Mouse (Mus musculus): ENCODE measurements around the gene Hist1h3c.
A peak's percentile ranks its signal among the peaks of the same experiment; 100 is the strongest.
"Not testable (repeated sequence)": the region's sequence is repeated elsewhere in the genome, so short reads cannot be mapped to it uniquely, and the experiment has no call there.

Gene Hist1h3c

DNA sequence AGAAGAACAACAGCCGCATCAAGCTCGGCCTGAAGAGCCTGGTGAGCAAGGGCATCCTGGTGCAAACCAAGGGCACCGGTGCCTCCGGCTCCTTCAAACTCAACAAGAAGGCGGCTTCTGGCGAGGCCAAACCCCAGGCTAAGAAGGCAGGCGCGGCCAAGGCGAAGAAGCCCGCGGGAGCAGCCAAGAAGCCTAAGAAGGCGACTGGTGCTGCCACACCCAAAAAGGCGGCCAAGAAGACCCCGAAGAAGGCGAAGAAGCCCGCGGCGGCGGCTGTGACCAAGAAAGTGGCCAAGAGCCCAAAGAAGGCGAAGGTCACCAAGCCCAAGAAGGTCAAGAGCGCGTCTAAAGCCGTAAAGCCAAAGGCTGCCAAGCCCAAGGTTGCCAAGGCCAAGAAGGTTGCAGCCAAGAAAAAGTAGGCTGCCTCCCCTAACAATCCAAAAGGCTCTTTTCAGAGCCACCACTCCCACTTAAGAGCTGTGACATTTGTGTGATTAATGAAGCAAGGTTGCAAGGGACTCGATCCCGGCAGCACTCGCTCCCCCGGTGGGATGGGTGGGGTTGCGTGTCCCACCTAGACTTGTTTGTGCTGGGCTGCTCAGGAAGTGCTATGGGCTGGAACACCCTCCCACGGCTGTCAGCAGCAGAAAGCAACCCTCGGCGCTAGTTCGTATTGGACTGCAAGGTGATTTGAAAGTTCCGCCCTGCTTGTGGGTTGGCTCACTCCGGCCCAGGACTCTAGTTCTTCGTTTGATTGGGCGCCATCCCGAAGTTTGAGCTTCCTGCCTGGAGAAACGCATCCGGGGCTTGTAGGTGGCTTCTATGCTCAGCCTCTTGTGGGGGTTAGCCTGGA, 6.1 kb downstream of the Hist1h3c start:
- DNase-seq (ENCODE audit: low spot score), result peak; percentile 82

DNA sequence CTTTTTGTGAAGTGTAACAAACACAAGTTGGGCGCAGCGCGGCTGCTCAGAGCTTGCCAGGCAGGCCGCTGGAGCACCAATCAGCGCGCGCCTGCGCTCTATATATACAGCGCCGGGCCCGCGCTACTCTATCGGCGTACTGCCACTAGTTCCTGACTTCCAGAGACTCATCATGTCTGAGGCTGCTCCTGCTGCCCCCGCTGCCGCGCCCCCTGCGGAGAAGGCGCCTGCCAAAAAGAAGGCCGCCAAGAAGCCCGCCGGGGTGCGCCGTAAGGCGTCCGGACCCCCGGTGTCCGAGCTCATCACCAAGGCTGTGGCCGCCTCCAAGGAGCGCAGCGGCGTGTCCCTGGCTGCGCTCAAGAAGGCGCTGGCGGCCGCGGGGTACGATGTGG, 6.7 kb downstream of the Hist1h3c start, which contains the start of gene Hist1h1c:
Gene Hist1h1c (plus strand): TSS at position 132 of the 392 bp plus-strand sequence.
- DNase-seq (ENCODE audit: low spot score), result peak; percentile 94

DNA sequence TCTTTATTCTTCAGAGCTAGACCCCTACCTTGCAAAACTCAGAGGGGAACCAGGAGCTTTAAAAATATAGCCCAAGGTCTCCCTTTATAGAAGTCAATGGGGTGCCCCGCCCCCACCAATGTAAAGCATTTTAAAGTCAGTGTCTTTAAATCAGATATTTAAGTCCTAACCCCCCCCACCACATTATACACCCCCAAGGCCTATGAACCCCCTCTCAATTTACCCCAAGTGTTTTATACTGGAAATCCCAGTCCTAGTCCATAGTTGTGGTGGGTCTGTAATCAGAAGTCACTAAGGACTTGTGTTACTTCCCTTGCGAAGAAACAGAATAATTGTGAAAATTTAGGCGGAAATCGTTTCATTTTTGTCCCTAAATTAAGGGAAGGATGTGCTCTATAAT, 7.4 kb downstream of the Hist1h3c start:
- DNase-seq (ENCODE audit: low spot score), result no peak

DNA sequence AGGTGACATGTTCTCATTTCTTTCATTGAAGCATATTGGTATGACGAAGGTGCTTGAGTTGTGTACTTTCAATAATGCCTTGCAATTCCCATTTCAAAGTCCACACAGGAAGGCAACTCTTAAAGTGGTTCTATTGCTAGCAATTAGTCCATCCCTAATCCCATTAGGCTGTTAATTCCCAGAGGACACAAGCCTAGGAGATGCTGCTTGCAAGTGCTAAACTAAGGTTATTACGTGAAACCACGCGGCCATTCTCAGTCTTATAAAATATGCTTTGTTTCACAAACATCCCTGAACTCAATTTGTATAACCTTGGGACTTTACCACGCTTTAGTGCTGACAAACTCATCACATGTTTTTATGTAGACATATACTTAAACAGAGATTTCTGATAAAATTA, 8.3 kb downstream of the Hist1h3c start:
- no peak for DNase-seq (ENCODE audit: low spot score)

DNA sequence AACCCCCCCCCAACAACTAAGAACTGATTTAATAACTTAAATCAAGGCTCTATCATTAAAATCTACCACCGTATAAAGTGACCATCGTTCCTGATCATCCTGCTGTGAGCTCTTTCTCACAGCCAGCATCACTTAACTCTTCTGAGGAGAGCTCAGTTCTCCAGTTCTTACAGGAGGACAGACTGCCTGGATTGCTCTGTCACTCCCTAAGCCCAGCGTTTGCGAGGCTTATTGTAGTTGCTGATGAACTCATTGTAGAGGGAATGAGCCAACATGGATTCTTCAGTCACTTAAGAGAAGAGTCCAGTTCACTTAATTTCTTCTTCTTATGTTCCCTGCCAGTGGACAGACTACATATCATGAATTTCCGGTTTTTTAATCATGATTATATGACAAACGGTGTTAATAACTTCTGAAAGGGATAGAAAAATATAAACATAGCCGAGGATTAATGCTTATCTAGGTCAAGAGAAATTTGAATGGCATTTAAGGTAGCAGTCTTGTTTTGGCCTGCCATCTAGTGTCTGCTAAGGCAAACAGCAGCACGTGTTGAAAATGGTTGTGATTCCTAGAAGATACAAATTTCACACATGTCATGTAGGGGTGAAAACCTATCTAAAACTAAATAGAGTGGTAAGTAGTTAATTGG, 13.1 kb downstream of the Hist1h3c start:
- no peak for DNase-seq (ENCODE audit: low spot score)

DNA sequence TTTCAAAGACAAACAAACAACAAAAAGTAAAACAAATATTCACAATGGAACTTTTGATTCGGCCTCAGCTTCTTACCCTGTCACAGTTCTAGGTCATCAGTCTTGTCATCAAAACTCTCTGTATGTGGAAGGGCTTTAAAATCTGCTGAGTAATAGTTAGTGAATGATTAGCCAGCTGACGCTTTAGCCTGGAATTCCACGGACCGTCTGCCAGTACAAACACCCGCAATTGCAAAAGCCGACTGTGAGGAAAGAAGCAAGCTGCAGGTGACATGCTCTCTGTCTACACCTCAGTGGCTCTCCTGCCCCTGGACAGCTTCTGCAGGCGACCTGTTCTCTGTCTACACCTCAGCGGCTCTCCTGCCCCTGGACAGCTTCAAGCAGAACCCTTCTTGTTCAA, 14.9 kb downstream of the Hist1h3c start:
- DNase-seq (ENCODE audit: low spot score), result no peak

DNA sequence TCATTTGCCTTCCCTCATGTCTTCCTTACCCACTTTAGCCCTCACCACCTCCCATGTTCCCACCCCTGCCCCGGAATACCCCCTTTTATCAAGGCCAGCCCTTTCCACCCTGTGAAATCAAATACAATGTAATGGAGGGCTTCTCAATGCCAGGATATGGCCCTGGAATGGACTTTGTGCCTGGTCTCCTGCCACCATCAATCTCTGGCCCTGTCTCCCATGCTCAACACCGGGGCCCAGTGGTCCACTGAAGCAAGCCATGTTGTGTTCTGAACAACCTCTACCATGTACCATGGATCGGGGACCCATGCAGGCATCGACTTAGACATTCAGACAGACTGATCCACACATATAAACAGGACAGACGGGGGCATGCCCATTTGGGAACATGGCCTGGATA, 15.7 kb downstream of the Hist1h3c start:
- no peak for DNase-seq (ENCODE audit: low spot score)

DNA sequence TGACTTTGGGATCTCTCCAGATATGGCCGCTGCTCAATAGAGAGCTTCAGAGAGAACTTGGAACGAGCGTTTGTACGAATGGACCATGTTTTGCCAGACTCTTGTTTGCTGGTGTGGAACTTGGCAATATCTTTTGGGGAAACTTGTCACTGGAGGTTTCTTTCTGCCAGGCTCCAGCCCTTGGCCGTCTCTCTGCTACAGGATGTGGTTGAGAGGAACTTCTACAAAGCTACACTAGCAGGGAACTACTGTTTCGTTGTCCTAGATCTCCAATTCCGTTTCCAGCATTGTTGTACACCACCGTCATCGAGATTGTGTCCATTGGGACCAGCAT, 16.2 kb downstream of the Hist1h3c start:
- no peak for DNase-seq (ENCODE audit: low spot score)

DNA sequence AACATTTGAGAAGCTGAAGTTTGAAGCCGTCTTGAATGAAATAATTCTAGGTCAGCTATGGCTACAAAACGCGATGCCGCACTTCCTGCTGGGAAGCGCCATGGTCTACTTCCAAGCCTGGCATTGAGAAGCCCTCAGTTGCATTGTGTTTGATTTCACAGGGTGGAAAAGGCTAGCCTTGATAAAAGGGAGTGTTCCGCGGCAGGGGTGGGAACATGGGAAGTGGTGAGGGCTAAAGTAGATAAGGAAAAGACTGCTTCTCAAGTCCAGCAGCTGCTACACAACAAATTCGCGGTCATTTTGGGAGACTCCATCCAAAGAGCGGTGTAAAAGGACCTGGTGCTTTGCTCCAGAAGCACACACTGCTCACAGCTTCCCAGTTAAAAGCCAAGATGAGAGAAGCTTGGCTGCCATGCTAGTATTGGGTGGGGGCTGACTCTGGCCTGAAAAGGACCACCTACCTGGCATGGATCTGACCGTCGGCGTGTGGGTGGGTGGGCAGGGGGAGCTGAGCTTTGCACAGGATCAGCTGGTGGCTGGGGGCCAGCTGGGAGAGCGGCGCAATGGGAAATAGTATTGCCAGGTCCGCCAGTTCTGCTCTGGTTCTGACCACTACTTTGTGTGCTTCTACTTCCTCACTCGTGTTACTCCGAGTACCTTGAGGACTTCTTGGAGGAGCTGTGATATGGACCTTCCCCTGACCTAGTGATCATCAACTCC, 16.8 kb downstream of the Hist1h3c start:
- DNase-seq (ENCODE audit: low spot score), result no peak

DNA sequence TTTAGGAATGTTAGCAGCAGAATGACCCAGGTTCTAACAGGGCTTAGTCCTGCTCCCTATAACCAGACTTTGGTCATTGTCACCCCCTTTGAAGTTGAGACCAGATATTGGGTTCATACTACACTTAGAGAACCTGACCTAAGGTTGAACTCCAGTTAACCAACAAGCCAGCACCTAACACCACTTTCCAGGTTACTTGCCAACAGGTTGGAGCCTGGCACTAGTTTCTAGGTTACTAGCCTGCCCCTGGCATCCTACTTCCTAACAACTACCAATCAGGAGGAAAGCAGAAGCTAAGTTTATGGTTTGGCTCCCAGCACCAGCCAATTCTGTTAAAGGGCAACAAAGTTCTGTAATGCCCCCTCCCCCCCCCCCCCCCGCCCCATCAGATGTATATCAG, 20.2 kb downstream of the Hist1h3c start:
- no peak for DNase-seq (ENCODE audit: low spot score)

DNA sequence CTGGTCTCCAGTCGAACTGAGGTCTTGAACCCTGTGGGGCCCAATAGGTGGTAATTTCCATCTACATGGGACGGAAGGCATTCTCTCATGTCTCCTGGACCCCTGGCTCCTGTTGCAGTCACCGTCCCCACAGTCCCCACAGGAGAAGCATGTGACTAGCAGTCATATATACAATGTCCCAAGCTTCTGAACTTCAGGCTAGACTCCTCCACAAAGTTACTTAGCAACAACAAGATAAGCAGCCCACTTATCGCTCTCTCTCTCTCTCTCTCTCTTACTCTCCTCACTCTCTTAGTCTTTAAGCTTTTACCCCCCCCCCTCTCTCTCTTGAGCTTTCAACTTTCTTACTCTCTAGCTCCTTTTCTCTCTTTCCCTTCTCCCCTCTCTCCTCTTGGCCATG, 21.2 kb downstream of the Hist1h3c start:
- no peak for DNase-seq (ENCODE audit: low spot score)

DNA sequence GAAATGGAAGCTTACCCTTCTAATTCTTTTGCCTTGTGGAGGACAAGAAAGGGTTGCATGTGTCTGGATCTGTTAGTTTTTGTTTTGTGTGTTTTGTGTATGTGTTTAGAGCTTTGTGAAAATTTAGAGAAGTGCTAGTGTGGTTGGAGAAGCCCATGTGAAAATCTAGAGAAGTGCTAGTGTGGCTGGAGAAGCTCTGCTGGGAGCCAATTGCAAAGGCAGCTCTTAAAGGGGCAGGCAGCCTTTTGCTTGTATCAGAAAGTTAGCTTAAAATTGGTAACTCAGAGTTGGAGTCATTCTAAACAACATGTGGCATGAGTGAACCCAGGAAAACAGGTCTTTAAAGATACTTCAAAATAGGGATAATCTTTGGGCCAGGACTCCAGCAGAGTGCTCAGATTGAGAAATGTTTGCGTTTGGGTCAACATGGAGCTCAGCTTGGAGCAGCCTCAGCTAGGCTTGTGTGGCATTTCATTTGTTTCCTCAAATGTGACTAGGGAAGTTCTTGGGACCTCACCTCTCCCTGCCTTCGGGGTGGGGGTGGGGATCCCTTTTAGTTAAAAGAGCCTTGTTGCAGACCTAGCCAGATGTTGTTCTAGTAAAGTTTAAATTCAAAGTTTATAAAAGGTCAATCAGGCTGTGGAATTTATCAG, 27.7 kb downstream of the Hist1h3c start:
- DNase-seq (ENCODE audit: low spot score), result not testable (repeated sequence)

DNA sequence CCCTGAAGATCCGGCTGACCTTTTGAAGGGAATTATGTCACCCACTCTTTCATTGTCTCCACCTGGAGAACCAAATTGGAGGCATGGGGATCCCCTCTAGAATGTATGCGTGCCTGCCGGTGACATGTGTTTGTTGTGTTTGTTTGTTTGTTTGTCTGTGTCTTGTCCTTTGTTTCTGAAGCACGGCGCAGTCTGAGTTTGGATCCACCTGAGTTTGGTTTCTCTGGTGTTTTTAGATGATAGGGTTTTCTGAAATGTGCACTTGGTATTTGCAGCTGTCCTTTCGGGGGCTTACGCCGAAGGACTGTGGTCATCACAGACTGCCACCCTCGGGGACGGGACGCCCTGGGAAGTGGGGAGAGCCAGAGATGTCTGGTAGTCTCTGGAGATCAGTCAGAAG, 28.2 kb downstream of the Hist1h3c start:
- no peak for DNase-seq (ENCODE audit: low spot score)

DNA sequence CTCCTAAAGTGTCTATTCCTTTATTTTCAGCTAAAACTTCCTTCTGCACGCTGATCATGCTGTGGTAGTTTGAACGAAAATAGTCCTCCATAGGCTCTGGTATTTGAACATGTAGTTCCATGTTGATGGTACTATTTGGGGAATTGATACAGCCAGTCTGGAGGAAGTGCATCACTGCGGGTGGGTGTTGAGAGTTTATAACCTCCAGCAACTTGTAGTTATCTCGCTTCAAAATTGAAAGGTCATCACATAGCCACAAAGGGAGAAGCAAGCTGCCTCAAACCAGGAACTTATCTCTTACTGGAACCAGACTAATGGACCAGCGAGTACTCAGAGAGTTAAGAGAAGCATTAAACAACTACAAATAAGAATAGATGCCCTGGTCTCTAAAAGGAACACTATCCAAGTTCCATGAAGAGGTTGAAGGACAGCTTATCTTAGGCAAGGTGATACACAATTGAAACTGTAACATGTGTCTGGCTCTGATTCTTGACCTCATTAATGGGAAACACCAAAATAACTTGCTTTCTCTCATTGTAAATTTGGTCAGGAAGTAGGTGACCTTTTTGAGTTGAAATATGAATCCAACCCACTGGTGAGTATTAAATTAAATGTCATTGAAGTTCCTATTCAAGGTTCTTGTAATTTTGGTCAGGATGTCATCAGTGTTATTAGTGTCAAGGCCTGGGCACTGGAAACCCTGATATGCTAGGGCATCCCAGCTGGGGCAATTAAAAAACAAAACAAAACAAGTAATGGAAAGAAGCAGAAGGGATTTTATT, 28.9 kb downstream of the Hist1h3c start:
- no peak for DNase-seq (ENCODE audit: low spot score)

DNA sequence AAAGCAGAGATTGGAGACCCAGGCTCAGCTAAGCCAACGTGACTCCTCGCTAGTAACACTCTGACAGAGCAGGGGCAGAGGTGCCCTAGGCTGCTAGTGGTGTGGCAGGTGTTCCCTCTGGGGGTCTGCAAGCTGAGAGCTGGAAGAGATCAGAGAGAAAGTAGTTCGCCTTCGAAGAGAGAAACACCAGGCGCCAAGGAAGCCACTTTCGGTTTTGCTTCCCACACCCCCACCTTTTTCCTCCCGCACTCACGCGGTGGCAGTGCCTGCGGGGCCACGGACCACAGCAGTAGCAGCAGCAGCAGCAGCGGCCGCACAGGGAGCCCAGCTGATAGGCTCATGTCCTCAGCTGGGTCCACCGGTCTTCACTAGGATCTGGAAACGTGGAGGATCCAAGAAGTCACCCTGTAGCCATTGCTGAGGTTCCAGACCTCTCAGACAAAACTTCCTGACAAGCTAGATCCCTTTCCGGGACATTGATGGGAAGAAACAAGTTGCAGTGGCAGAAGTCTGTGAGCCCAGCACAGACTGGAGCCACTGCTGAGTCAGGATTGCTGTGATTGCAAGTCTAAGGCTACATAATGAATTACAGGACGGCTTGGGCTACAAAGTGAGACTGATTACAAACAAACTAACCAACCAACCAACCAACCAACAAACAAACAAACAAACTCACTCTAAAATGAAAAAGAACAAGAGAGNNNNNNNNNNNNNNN, 34.9 kb downstream of the Hist1h3c start, which contains the start of gene Hfe:
Gene Hfe (minus strand): TSS at position 481 of the 716 bp plus-strand sequence.
- peak; percentile 24 for DNase-seq (ENCODE audit: low spot score)

DNA sequence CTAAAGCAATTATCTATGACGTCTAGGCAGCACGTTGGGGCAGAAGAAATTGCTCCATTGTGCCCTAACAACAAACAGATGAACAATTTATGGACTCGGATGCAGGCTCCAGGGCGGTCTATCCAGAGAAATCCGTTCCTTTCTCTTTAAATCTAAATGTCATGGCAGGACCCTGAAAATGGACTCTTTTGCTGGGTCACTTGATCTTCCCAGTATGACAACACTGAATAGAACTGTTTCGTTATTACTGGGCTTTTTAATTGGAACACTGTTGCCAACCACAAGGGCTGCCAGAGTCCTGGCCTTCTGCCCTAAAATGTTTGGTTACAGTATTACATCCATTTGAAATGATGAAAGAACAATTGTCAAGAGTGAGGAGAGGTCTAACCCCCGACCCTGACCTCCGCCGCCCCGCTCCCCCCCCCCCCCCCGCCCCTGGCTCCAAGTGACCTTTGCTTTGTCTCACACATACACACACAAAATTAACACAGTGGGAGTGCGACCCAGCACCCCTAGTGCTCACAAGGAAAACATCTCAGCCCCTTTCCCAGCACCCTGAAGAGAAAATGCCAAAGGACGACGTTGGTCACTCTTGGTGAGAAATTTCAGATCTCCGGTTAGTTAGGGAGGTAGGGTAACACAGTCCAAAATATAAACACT, 35.6 kb downstream of the Hist1h3c start:
- DNase-seq (ENCODE audit: low spot score), result no peak

DNA sequence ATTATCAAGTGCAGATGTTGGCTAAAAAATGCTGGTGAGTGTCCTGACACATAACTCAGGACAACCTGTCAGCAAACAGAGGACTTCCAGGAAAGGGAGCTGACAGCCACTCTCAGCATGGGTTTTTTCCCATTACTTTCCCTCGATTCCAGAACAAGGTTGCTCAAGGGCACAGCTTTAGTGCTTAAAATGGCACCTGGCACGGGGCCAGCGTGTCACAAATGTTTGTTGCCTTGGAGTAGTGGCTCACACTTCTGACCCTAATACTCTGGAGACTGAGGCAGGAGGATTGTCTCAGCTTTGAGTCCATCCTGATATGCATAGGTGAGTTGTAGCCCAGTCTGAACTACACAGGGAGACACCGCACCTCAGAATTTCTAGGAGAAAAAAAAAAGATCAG, 36.7 kb downstream of the Hist1h3c start:
- no peak for DNase-seq (ENCODE audit: low spot score)

DNA sequence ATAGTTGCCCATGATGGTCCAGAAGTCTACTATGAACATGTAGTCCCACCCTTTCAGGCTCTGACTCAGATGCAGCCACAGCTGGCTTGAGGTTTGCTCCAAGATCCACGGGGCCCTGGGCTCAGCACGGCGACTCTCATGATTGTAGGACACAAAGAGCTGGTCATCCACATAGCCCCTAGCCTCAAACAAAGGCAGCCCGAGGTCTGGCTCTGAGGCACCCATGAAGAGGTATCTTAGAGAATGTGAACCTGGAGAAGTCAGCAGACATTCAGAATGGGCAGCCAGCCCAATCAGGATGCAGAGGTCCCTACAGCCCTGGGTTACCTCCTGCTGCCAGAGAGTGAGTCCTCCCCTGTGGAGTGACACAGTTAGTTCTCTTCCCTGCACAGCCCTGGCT, 37.4 kb downstream of the Hist1h3c start:
- no peak for DNase-seq (ENCODE audit: low spot score)

DNA sequence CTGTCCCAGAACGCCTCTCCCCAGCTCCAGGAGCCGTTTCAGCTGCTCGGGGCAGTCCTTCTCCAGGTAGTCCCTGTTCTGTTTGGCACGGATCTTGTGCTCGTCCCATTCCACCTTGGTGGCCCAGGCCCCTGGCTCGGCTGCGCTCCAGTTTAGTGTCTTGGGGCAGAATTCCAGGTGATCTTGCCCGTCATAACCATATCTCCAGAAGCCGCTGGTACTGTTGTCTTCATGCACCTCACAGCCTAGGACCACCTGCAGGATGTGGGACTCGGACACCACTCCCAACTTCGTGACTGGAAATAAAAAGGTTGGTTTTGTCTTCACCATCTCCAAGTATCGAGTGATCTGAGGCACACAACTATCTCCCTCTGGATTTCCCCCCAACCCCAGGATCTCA, 38.6 kb downstream of the Hist1h3c start:
- no peak for DNase-seq (ENCODE audit: low spot score)

DNA sequence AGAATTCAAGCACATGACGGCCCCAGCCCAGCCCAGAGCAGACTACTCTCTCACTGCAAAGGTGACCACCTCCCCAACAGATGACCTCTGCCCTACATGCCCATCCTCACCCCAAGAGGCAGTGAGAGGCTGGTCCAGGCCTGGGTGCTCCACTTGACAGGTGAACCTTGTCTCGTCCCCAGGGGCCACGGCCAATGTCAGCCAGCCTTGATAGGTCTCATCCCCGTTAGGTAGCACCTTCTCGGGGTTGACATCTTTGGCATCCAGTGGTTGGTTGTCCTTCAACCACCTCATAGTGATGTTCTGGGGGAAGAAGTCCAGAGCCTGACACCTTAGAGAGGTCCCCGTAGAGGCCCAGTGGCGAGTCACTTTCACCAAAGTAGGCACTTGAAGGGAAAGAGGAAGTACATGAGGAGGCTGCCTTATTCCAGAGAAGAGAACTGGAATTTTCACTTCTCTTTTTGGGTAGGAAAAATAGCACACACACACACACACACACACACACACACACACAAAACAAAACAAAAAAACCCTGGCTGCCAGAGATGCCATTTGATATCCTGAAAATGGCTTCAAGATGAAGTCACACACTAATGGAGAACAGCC, 39.5 kb downstream of the Hist1h3c start:
- no peak for DNase-seq (ENCODE audit: low spot score)
